Mouse (Mus musculus) megakaryocyte, embryonic 14.5 days (primary cell): ENCODE measurements around the gene Cacng3.

ENCODE experiments used
- FLI1 ChIP-seq: IDR thresholded peaks from 2 replicates; pipeline ENCODE4 v1.6.1; 2012; ENCODE audit warnings: low read length, inconsistent platforms, mixed read lengths
- GATA1 ChIP-seq: IDR thresholded peaks from 3 replicates; pipeline ENCODE4 v1.6.1; 2012; ENCODE audit warnings: mixed read lengths, low read length, inconsistent platforms, borderline replicate concordance

- TF ChIP-seq GATA1 (no peak), FLI1 (no peak)
These were observed 36.8 kb upstream of the Cacng3 start for GRCm38 (mm10) chr7:122633463-122633862.
